Mouse (Mus musculus): ENCODE results near the gene Tas2r136.

GRCm38 (mm10) chr6:132795393-132795792, 17.4 kb upstream of the Tas2r136 start:
- TF ChIP-seq POLR2A (IDR thresholded peaks at IDR 0.05; ENCODE audit: borderline replicate concordance, insufficient read depth, low read length) (no peak), CTCF (IDR thresholded peaks at IDR 0.05; ENCODE audit: borderline replicate concordance, insufficient read depth, low read depth, low read length) (no peak)
